Mouse (Mus musculus) cerebellum, postnatal 4 days (tissue): ENCODE results near the gene Slc38a5.

Experiments used
- DNase-seq, 2 experiments: peaks; one replicate each; pipeline ENCODE4 v3.0.0; 2022; ENCODE audit warnings: low spot score in 2 of 2, mixed read lengths in 1 of 2

Gene Slc38a5

GRCm38 (mm10) chrX:8271083-8271820, at the start of gene Slc38a5:
Gene Slc38a5 (plus strand): TSS chrX:8271133.
- DNase-seq: no peak

GRCm38 (mm10) chrX:8222296-8222677, 48.6 kb upstream of the Slc38a5 start:
- no peak for DNase-seq

- DNase-seq: no peak
Observed at GRCm38 (mm10) chrX:8222678-8223421, 48.1 kb upstream of the Slc38a5 start.

- DNase-seq: no peak
Observed at GRCm38 (mm10) chrX:8223473-8223872, 47.5 kb upstream of the Slc38a5 start.

GRCm38 (mm10) chrX:8230272-8230671, 40.7 kb upstream of the Slc38a5 start:
- no peak for DNase-seq

GRCm38 (mm10) chrX:8233602-8234001, 37.3 kb upstream of the Slc38a5 start:
- DNase-seq: no peak

GRCm38 (mm10) chrX:8236704-8237103, 34.2 kb upstream of the Slc38a5 start:
- DNase-seq: no peak

DNA sequence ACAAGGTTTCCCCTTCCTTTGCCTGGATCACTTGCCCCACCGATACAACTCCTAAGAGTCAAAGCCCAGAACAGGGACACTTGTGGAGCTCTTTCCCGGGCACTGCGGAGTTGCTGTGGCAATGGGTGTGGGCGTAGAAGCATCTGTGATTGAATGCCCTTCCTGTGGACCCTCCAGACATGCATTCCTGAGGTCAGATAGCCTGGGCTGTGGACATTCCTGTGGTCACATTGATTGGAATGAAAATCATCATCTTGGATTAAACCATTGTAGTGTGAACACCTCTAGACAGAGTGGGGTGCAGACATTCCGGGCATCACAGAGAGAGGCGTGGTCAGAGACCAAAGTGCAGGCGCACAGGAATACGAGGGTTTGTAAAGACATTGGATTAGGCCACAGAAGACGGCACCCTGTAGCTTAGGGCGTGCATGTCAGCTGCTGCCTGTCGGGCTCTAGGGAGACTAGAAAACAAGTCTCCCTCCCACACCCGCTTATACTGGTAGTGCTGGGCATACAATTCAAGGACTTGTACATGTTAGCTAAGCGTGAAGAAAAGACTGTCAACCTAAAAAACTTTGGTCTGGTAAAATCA, 32.0 kb upstream of the Slc38a5 start:
- DNase-seq: no peak

DNA sequence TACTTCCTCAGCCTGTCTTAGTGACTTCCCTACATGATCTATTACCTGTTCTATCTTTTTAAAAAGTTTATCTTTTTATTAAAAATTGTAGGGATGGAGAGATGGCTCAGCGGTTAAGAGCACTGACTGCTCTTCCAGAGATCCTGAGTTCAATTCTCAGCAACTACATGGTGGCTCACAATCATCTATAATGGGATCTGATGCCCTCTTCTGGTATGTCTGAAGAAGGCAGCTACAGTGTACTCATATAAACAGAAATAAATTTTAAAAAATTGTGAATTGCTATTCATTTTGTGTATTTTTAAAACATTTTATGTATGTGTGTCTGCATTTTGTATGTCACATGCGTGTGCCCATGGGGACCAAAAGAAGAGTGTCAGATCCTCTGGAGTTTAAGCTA, 23.3 kb upstream of the Slc38a5 start:
- DNase-seq: no peak

- no peak for DNase-seq
Observed at GRCm38 (mm10) chrX:8248542-8249120, 22.3 kb upstream of the Slc38a5 start.

DNA sequence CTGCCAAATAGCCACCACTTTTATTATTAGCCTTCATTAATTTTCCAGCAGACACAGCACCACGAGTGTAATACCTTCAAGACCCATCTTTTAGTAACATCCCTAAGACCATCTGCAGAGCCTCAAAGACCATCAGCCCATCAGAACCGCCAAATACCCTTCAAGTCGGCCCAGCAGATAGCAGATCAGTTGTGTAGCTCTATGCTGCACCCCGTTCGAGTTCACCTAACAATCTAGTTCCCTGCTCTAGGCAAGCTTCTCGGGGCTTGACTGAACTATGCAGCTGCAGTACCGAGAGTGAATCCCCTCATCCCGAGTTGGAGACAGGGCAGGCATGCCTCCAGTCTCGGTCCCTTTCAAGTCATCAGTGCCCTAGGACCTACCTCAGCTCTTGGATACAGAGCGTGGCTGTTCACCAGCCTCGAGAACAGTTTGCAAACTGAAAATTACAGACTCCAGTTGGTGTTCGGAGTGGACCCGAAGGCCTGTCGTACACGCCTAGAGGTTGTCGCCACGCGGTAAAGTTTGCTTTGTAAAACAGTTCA, 19.1 kb upstream of the Slc38a5 start:
- DNase-seq: no peak

DNA sequence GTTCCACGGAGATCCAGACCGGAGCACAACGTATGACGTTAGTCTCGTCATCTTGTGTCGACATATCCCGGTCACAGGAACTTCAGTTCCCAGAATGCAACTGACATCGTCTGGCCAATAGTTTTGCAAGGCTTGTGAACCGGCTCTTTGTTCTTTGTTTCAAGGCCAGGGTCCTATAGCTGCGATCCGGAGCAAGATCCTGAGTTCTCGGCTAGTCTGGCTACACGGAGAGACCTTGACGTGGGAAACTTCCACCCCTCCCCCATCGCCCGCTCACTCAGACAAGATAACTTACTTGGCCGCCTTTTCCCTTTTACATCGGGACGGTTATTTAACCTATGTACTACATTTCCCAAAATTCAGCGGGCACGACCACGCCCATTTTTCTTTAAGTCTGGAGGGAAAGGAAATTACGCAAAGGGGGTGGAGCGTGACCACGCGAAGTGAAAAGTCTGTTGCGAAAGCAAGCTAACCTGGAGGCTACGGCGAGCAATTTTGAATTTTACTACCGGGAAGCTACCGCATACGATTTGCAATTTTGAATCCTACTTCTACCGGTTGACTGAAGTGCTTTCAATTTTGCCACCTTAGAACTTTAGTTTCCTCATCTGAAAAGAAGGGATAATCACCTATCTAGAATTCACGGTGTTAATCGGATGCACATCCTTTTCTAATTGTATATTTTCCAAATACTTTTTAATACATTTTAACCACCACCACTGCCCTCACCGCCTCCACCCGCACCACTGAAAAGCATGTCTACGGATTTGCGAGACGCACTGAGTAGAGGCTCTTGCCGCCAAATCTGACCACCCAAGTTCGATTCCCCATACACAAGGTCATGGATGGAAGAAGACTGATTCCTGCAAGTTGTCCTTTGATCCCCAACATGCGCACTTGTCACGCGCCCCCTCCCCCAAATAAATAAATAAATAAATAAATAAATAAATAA, 18.3 kb upstream of the Slc38a5 start, which contains the start of gene Ftsj1:
Ftsj1 (minus strand) TSS at position 73 of the 952 bp plus-strand sequence.
- peak; percentile 24 to 62 for DNase-seq

- DNase-seq: no peak
Observed at GRCm38 (mm10) chrX:8253711-8254110, 17.2 kb upstream of the Slc38a5 start.

DNA sequence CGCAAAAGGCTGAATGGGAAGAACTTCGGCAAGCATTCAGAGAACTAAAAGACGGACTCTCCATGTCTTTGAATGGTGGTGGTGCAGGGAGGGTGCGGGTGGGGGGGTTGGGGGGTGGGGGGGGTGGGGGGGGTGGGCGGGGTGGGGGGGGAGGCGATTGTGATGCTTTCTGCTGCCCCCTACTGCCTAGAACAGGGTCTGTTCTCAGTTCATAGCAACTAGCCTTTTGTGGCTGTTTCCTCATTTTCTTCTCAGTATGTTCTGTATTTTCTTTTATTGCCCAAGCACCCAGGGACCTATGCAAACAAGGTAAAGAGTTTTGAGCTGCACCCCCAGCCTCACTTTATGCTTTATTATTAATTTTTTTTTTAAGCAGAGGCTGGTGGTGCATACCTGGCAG, 15.1 kb upstream of the Slc38a5 start:
- DNase-seq: no peak

DNA sequence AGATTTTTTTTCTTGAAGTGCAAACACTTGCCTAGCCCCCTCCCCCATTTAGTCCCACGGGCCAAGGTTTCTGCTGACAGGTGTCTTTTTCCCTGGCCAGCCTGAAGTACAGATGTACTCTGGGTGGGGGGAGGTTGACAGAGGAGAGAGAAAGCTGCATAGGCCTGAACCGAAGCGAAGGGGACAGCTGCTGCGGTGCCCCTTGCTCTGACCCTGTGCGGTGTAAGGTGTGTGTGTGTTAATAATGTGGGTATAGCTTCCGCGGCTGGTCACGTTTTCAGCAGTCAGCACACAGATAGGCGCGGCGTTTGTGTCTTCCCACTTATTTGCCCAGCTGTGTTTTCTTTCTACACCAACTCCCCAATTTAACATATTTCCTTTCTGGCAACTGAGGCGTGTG, 11.5 kb upstream of the Slc38a5 start:
- DNase-seq: no peak

GRCm38 (mm10) chrX:8263156-8263804, 7.7 kb upstream of the Slc38a5 start:
- DNase-seq: no peak

GRCm38 (mm10) chrX:8264222-8264621, 6.7 kb upstream of the Slc38a5 start:
- DNase-seq: no peak

- DNase-seq: no peak
Observed at GRCm38 (mm10) chrX:8272000-8272399, 1.1 kb downstream of the Slc38a5 start.

GRCm38 (mm10) chrX:8274056-8274455, 3.1 kb downstream of the Slc38a5 start:
- no peak for DNase-seq

DNA sequence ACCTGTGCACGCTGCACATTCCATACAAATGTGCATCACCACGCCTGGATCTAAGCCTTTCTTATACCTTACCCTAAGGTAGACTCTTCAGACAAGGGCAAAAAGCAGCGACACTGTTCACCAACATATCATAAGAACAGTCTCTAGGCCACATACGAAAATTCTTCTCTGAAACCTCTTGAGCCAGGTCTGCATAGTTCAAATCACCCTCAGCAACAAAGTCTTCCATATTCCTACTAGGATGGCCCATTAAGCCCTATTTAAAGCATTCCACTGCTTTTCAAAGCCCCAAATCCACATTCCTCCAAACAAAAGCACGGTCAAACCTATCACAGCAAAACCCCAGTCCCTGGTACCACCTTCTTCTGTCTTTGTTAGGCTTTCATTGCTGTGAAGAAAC, 17.7 kb downstream of the Slc38a5 start:
- DNase-seq: no peak
